Mouse (Mus musculus) small intestine, adult 2 months (tissue): Measurements from ENCODE around the gene Fam160b1.

ENCODE experiments used
- CTCF ChIP-seq: fragments of 200-500 bp; IDR thresholded peaks from 2 replicates; pipeline ENCODE4 v1.5.1; 2012; ENCODE audit warnings: low read depth, mild to moderate bottlenecking, control low read depth, inconsistent platforms, low read length, moderate library complexity, mixed read lengths; ENCODE audit not compliant: insufficient replicate concordance, insufficient read length; ENCODE audit errors: extremely low read depth
- POLR2A ChIP-seq: fragments of 200-500 bp; IDR thresholded peaks from 2 replicates; pipeline ENCODE4 v1.6.1; 2012; ENCODE audit warnings: low read depth, mild to moderate bottlenecking, control low read depth, inconsistent platforms, low read length, moderate library complexity

DNA sequence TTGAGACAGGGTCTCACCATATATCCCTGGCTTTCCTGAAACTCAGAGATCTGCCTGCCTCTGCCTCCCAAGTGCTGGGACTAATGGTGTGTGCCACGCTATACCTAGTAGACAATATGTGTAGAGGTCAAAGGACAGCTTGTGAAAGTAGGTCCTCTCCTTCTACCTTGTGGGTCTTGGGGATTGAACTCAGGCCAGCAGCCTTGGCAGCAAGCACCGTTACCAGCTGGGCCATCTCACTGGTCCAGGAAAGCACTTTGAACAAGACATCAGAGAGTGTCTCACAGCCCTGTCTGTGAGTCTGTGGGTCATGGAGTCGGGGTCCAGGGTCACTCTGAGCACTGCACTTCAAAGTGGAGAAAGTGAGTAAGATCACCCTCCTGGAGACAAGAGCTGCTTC is 68.2 kb downstream of the Fam160b1 start:
- TF ChIP-seq POLR2A (no peak), CTCF (no peak)
